9 mouse cellular contexts compared by ENCODE assay signal in the genomic region with DNA sequence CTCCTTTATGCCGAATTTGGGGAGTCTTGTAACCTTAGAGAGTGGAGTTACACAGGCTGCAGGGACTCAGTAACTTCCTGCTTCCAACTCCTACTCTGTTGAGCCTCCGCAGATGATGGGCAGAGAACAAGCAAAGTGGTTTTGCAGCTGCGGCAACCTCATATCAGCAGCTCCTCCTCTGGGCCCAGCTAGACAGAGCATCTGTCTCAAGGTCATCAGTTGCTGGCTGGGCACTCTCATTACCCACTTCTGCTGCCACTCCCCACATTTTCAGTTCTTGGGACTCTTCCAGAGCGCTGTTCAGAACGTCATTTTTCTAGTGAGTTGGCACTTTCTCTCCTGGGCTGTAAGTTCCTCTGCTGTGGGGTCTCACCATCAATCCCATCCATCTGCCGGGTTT. TPM values are rescaled to one million over a fixed set of nuclear protein-coding genes. Genes with fewer than 3 reads are reported as not detected.
DNase-seq lines count a peak whose midpoint lies in the region; ATAC-seq and TF ChIP-seq lines count a peak whose summit lies in the region.
"Had no signal": no experiment of that assay in that cellular context is flagged by ENCODE, and none has a peak within 500 bp of the region (broad histone marks: within the 10 kb centered on the region; RNA-seq: fewer than 3 reads in every experiment).

No protein-coding gene starts in this region.

- no peak for TF ChIP-seq CTCF in brain, embryonic 14.5 days (IDR thresholded peaks at IDR 0.05; ENCODE audit: borderline replicate concordance, extremely low read depth, insufficient read depth, insufficient read length)
- no peak for TF ChIP-seq CTCF in heart, postnatal 0 days (IDR thresholded peaks at IDR 0.05; ENCODE audit: low read depth)

- no peak overlapping the region for H3K4me3 ChIP-seq in hindbrain, embryonic 12.5 days
- H3K4me3 ChIP-seq in hindbrain, embryonic 11.5 days (ENCODE audit: low read depth, low read length), result no peak overlapping the region
- H3K4me3 ChIP-seq in heart, postnatal 0 days (ENCODE audit: low read depth, low read length), result no peak overlapping the region
- H3K4me3 ChIP-seq: neural tube, embryonic 12.5 days had no signal

- no peak overlapping the region for H3K9ac ChIP-seq in hindbrain, embryonic 12.5 days
- no peak overlapping the region for H3K9ac ChIP-seq in hindbrain, embryonic 11.5 days (ENCODE audit: low read depth, low read length)
- no peak overlapping the region for H3K9ac ChIP-seq in heart, postnatal 0 days (replicated peaks; ENCODE audit: low read depth, low read length)
- H3K9ac ChIP-seq: neural tube, embryonic 12.5 days had no signal

- peaks cover 27% of the 10 kb centered on the region for H3K4me1 ChIP-seq in hindbrain, embryonic 12.5 days
- H3K4me1 ChIP-seq in hindbrain, embryonic 11.5 days (replicated peaks; ENCODE audit: control insufficient read depth, insufficient read depth, low read length), result 0 out of 2 replicates have a peak, but pooled peaks cover 2% of the 10 kb centered on the region
- H3K4me1 ChIP-seq in heart, postnatal 0 days (ENCODE audit: control insufficient read depth, insufficient read depth), result peaks cover 17% of the 10 kb centered on the region

- H3K4me2 ChIP-seq in hindbrain, embryonic 12.5 days (replicated peaks), result no peak overlapping the region
- no peak overlapping the region for H3K4me2 ChIP-seq in hindbrain, embryonic 11.5 days (replicated peaks; ENCODE audit: low read depth, low read length)
- H3K4me2 ChIP-seq in heart, postnatal 0 days (ENCODE audit: low read depth, low read length), result peak overlapping the region; percentile 28; the same call in 1 of the 2 replicates
- H3K4me2 ChIP-seq: neural tube, embryonic 12.5 days had no signal

- DNase-seq in hindbrain, embryonic 11.5 days (ENCODE audit: low spot score), result no peak
- DNase-seq in brain, embryonic 14.5 days (ENCODE audit: low read depth), result peak; percentile 57
- DNase-seq in heart, postnatal 0 days (ENCODE audit: low spot score), result peak; percentile 67
- DNase-seq in thymus, adult 18-20 months, result no peak
- no peak for DNase-seq in thymus, postnatal 10 days (ENCODE audit: low spot score in 2 of 2)

- no peak overlapping the region for H3K27ac ChIP-seq in hindbrain, embryonic 12.5 days
- no peak overlapping the region for H3K27ac ChIP-seq in hindbrain, embryonic 11.5 days (ENCODE audit: low read depth, low read length)
- H3K27ac ChIP-seq in heart, postnatal 0 days (ENCODE audit: low read depth), result peak overlapping the region; percentile 69
- H3K27ac ChIP-seq: neural tube, embryonic 12.5 days had no signal

- TF ChIP-seq POLR2A in brain, embryonic 14.5 days (IDR thresholded peaks at IDR 0.05; ENCODE audit: borderline replicate concordance, extremely low read depth, insufficient read depth, insufficient read length, poor library complexity, severe bottlenecking), result no peak

- WGBS in hindbrain, embryonic 12.5 days, result 67% methylated on average over 6 of the region's 6 CpGs
- 75% methylated on average over 6 of the region's 6 CpGs for WGBS in hindbrain, embryonic 11.5 days
- 16% methylated on average over 6 of the region's 6 CpGs for WGBS in heart, postnatal 0 days

- no peaks in the 10 kb centered on the region for H3K36me3 ChIP-seq in hindbrain, embryonic 12.5 days
- no peaks in the 10 kb centered on the region for H3K36me3 ChIP-seq in hindbrain, embryonic 11.5 days (ENCODE audit: control insufficient read depth, insufficient read depth, low read length)
- H3K36me3 ChIP-seq in heart, postnatal 0 days (replicated peaks; ENCODE audit: control insufficient read depth, insufficient read depth, low read length), result no peaks in the 10 kb centered on the region
- H3K36me3 ChIP-seq: neural tube, embryonic 12.5 days had no signal

- no peaks in the 10 kb centered on the region for H3K27me3 ChIP-seq in hindbrain, embryonic 12.5 days
- H3K27me3 ChIP-seq in hindbrain, embryonic 11.5 days (ENCODE audit: control insufficient read depth, insufficient read depth, low read length), result no peaks in the 10 kb centered on the region
- H3K27me3 ChIP-seq in heart, postnatal 0 days (ENCODE audit: control insufficient read depth, insufficient read depth, low read length), result no peaks in the 10 kb centered on the region
- H3K27me3 ChIP-seq: neural tube, embryonic 12.5 days had no signal

- no peak for TF ChIP-seq EP300 in heart, postnatal 0 days (IDR thresholded peaks at IDR 0.05; ENCODE audit: low read depth)

- no peaks in the 10 kb centered on the region for H3K9me3 ChIP-seq in hindbrain, embryonic 12.5 days (replicated peaks)
- no peaks in the 10 kb centered on the region for H3K9me3 ChIP-seq in hindbrain, embryonic 11.5 days (ENCODE audit: control insufficient read depth, low read length)
- no peaks in the 10 kb centered on the region for H3K9me3 ChIP-seq in heart, postnatal 0 days (replicated peaks; ENCODE audit: control insufficient read depth, low read length)
- H3K9me3 ChIP-seq: neural tube, embryonic 12.5 days had no signal

- ATAC-seq in hindbrain, embryonic 12.5 days (ENCODE audit: low FRiP score), result 0 out of 2 replicates have a peak, but pooled peaks have one; percentile 17
- ATAC-seq in hindbrain, embryonic 11.5 days (ENCODE audit: low FRiP score), result no peak; the same call in 1 of the 2 replicates
- ATAC-seq in heart, postnatal 0 days (ENCODE audit: insufficient read depth, low read depth), result peak; percentile 86
- ATAC-seq in megakaryocyte, adult 5-6 weeks (ENCODE audit: poor library complexity, severe bottlenecking), result peak; percentile 29; the same call in 1 of the 2 replicates
- no peak for ATAC-seq in frontal cortex, adult (ENCODE audit: low TSS enrichment)

RNA-seq across cellular contexts. Expression of gene Adgra3, which starts 24.6 kb away (rescaled TPM):
- polyA plus RNA-seq in hindbrain, embryonic 12.5 days (2016; fragmentation: Nextera tagmentation; extraction: Ambion mirVana), result 44.6 and 46.8 TPM in 2 replicates
- 31.6 and 39.5 TPM in 2 replicates for polyA plus RNA-seq in hindbrain, embryonic 11.5 days (2014; fragmentation: Nextera tagmentation; extraction: Ambion mirVana)
- 46.8 and 49.5 TPM in 2 replicates for polyA plus RNA-seq in brain, embryonic 14.5 days (2012; rRNA removed)
- 32.7 and 38.3 TPM in 2 replicates for total RNA-seq in heart, postnatal 0 days (2014; rRNA removed; ENCODE audit: low replicate concordance)
- 6.7 and 7.1 TPM in 2 replicates for polyA plus RNA-seq in heart, postnatal 0 days (2015; fragmentation: Nextera tagmentation; extraction: Ambion mirVana)
- 0.22 and 1.6 TPM in 2 replicates for total RNA-seq in megakaryocyte, adult 5-6 weeks (2015)
- total RNA-seq in megakaryocyte, adult 5-6 weeks (2017), result 0.22 and 1.2 TPM in 2 replicates

Comparison
In these comparisons a context has a peak if more than half of its experiments do, and no peak if none do; other contexts are left out.
1. ATAC-seq: peak in hindbrain, embryonic 12.5 days (single experiment), heart, postnatal 0 days (single experiment) and megakaryocyte, adult 5-6 weeks (single experiment); none in hindbrain, embryonic 11.5 days (single experiment) and frontal cortex, adult (single experiment).
2. DNase-seq: peak in brain, embryonic 14.5 days (single experiment) and heart, postnatal 0 days (single experiment); none in hindbrain, embryonic 11.5 days (single experiment), thymus, adult 18-20 months (0 of 2) and thymus, postnatal 10 days (0 of 2).